Mouse (Mus musculus) bone marrow macrophage, adult 2 months (primary cell): ENCODE measurements around the gene Ank3.

Source experiments
- CTCF ChIP-seq: IDR thresholded peaks from 2 replicates; pipeline ENCODE4 v1.5.1; 2012; ENCODE audit warnings: low read depth, mild to moderate bottlenecking, low read length, moderate library complexity
- POLR2A ChIP-seq: IDR thresholded peaks from 2 replicates; pipeline ENCODE4 v1.6.1; 2012; ENCODE audit warnings: mild to moderate bottlenecking, low read depth, low read length, borderline replicate concordance

- no peak for TF ChIP-seq CTCF
- no peak for TF ChIP-seq POLR2A
These were observed 321.4 kb downstream of the Ank3 start for GRCm38 (mm10) chr10:69719901-69720415.
